20 mouse cellular contexts compared by ENCODE assay signal in the genomic region with DNA sequence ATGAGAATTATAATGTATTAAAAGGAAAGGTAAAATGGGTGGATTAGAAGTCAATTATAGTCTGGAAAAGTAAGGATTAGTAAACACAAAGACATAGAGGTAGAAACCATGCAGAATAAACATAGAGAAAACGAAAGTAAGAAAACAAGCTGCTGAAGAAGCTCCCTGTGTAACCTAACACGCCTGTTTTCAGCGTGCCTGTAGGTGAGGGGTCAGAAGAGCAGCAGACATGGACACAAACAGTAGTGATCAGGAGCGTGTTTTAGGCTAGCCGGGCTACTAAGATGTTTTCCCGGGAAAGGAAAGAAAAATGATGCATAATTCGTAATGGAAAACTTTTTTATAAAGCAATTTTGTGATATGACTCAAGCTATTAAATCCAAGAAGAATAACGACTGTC.
DNase-seq lines count a peak whose midpoint lies in the region; ATAC-seq and TF ChIP-seq lines count a peak whose summit lies in the region.
"Had no signal": no experiment of that assay in that cellular context is flagged by ENCODE, and none has a peak within 500 bp of the region (broad histone marks: within the 10 kb centered on the region; RNA-seq: fewer than 3 reads in every experiment).

No protein-coding gene starts in this region.

- H3K27me3 ChIP-seq in liver, adult 2 months (ENCODE audit: control insufficient read depth, insufficient read depth, low read length): no peaks in the 10 kb centered on the region
- no peaks in the 10 kb centered on the region for H3K27me3 ChIP-seq in liver, embryonic 12.5 days (replicated peaks)
- H3K27me3 ChIP-seq: embryonic facial prominence, embryonic 12.5 days; midbrain, embryonic 12.5 days had no signal

- TF ChIP-seq CTCF in liver, adult 2 months (IDR thresholded peaks at IDR 0.05; ENCODE audit: low read depth, low read length): no peak

- no peak for ATAC-seq in liver, embryonic 12.5 days
- ATAC-seq: forebrain, postnatal 0 days; intestine, postnatal 0 days had no signal

- H3K4me1 ChIP-seq in liver, adult 2 months (ENCODE audit: control insufficient read depth, insufficient read depth, low read length): peaks cover 5% of the 10 kb centered on the region; the same call in 1 of the 2 replicates
- H3K4me1 ChIP-seq in liver, embryonic 12.5 days: no peaks in the 10 kb centered on the region
- H3K4me1 ChIP-seq: embryonic facial prominence, embryonic 12.5 days; heart, embryonic 10.5 days; midbrain, embryonic 12.5 days had no signal

- H3K36me3 ChIP-seq in liver, adult 2 months (ENCODE audit: control insufficient read depth, insufficient read depth, low read length): no peaks in the 10 kb centered on the region
- no peaks in the 10 kb centered on the region for H3K36me3 ChIP-seq in liver, embryonic 12.5 days
- H3K36me3 ChIP-seq: embryonic facial prominence, embryonic 12.5 days; heart, embryonic 10.5 days; midbrain, embryonic 12.5 days had no signal

- no peaks in the 10 kb centered on the region for H3K9me3 ChIP-seq in liver, embryonic 12.5 days (replicated peaks)
- H3K9me3 ChIP-seq: embryonic facial prominence, embryonic 12.5 days; heart, embryonic 10.5 days; midbrain, embryonic 12.5 days had no signal

- DNase-seq in adrenal gland, postnatal 14 days: peak; percentile 5
- DNase-seq in adrenal gland, postnatal 10 days: no peak
- peak; percentile 83 for DNase-seq in liver, adult 2 months (ENCODE audit: extremely low read depth, low read depth, low spot score)
- DNase-seq in NIH3T3 (ENCODE audit: low read depth) (peak; percentile 8), MN1 (ENCODE audit: low spot score) (no peak)
- no peak for DNase-seq in cerebellum, postnatal 25 days
- DNase-seq in heart, adult 11 months: no peak
- DNase-seq: B cell, adult 2 months; cerebellum, adult 11-12 months; forebrain, postnatal 0 days; kidney, postnatal 14 days; lung, adult 18-20 months; lung, postnatal 10 days had no signal

- no peak overlapping the region for H3K4me3 ChIP-seq in liver, adult 2 months (ENCODE audit: insufficient read depth, low read depth, low read length)
- H3K4me3 ChIP-seq in liver, embryonic 12.5 days: no peak overlapping the region
- H3K4me3 ChIP-seq: embryonic facial prominence, embryonic 12.5 days; heart, embryonic 10.5 days; layer of hippocampus, adult 2 months; midbrain, embryonic 12.5 days had no signal

- no peak overlapping the region for H3K4me2 ChIP-seq in liver, embryonic 12.5 days
- H3K4me2 ChIP-seq: embryonic facial prominence, embryonic 12.5 days; liver, embryonic 11.5 days; midbrain, embryonic 12.5 days had no signal

- no peak overlapping the region for H3K9ac ChIP-seq in liver, adult 2 months (ENCODE audit: low read depth, low read length)
- H3K9ac ChIP-seq in liver, embryonic 12.5 days: no peak overlapping the region
- H3K9ac ChIP-seq: embryonic facial prominence, embryonic 12.5 days; forebrain, postnatal 0 days; midbrain, embryonic 12.5 days had no signal

- no peak for TF ChIP-seq POLR2A in liver, adult 2 months (IDR thresholded peaks at IDR 0.05; ENCODE audit: extremely low read depth, insufficient read depth, low read length)

- H3K27ac ChIP-seq in liver, adult 2 months (replicated peaks; ENCODE audit: insufficient read depth, low read depth, low read length): peak overlapping the region; percentile 66; the same call in 1 of the 2 replicates
- no peak overlapping the region for H3K27ac ChIP-seq in liver, embryonic 12.5 days
- H3K27ac ChIP-seq: embryonic facial prominence, embryonic 12.5 days; heart, embryonic 10.5 days; layer of hippocampus, adult 2 months; midbrain, embryonic 12.5 days had no signal

- H3K79me2 ChIP-seq in liver, adult 2 months (ENCODE audit: control insufficient read depth, insufficient read depth, low read length): no peaks in the 10 kb centered on the region

- 34% methylated on average over 8 of the region's 8 CpGs for WGBS in liver, adult 2 months
- 57% methylated on average over 8 of the region's 8 CpGs for WGBS in liver, embryonic 12.5 days (ENCODE audit: insufficient replicate concordance)

Comparison
In these comparisons a context has a peak if more than half of its experiments do, and no peak if none do; other contexts are left out.
1. DNase-seq: peak in adrenal gland, postnatal 14 days (single experiment), liver, adult 2 months (single experiment) and NIH3T3 (single experiment); none in adrenal gland, postnatal 10 days (single experiment), MN1 (single experiment), cerebellum, postnatal 25 days (0 of 2) and heart, adult 11 months (single experiment).